Comparison of ENCODE assay signal across 9 mouse cellular contexts in the genomic region with DNA sequence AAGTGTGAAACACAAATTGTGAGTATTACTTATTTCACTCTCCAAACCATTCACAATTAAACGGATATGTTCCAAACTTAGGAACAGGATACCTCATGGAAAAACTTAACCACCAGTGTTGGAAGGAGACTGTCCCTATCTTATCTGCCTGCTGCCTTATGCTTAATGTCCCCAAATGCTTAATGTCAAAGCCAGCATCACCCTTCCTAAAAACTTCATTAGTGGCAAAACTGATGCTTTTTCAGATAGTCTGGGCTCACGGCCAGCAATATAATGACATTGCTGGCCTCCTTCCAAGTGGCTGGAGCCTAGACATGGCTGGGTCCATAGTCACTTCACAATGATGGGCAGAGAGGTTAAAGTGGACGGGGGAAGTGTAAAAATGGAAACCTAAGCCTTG. TPM values are rescaled to one million over a fixed set of nuclear protein-coding genes. Genes with fewer than 3 reads are reported as not detected.
A peak's percentile ranks its signal among the peaks of the same experiment; 100 is the strongest.
DNase-seq lines count a peak whose midpoint lies in the region; ATAC-seq lines count a peak whose summit lies in the region.
"Had no signal": no experiment of that assay in that cellular context is flagged by ENCODE, and none has a peak within 500 bp of the region (broad histone marks: within the 10 kb centered on the region; RNA-seq: fewer than 3 reads in every experiment).

No protein-coding gene starts in this region.

- no peak overlapping the region for H3K9ac ChIP-seq in hindbrain, embryonic 14.5 days
- H3K9ac ChIP-seq in hindbrain, embryonic 11.5 days (ENCODE audit: low read depth, low read length): no peak overlapping the region
- no peak overlapping the region for H3K9ac ChIP-seq in lung, embryonic 16.5 days (ENCODE audit: low read length)
- H3K9ac ChIP-seq: liver, embryonic 13.5 days had no signal

- no peak overlapping the region for H3K4me3 ChIP-seq in hindbrain, embryonic 14.5 days (replicated peaks; ENCODE audit: low read length)
- no peak overlapping the region for H3K4me3 ChIP-seq in hindbrain, embryonic 11.5 days (ENCODE audit: low read depth, low read length)
- H3K4me3 ChIP-seq in lung, embryonic 16.5 days (ENCODE audit: low read length): no peak overlapping the region
- H3K4me3 ChIP-seq: liver, embryonic 13.5 days had no signal

- intact Hi-C loops in heart, postnatal 14 days (cut with DNase I): loop anchor here (5.0 kb wide), 1 partner anchor 41 kb away; no protein-coding TSS in a partner anchor

- no peaks in the 10 kb centered on the region for H3K9me3 ChIP-seq in hindbrain, embryonic 14.5 days (ENCODE audit: control insufficient read depth, low read length)
- no peaks in the 10 kb centered on the region for H3K9me3 ChIP-seq in hindbrain, embryonic 11.5 days (ENCODE audit: control insufficient read depth, low read length)
- H3K9me3 ChIP-seq in lung, embryonic 16.5 days (ENCODE audit: control insufficient read depth, low read length): no peaks in the 10 kb centered on the region
- H3K9me3 ChIP-seq: liver, embryonic 13.5 days had no signal

- H3K36me3 ChIP-seq in hindbrain, embryonic 14.5 days (replicated peaks; ENCODE audit: control insufficient read depth, insufficient read depth): no peaks in the 10 kb centered on the region
- no peaks in the 10 kb centered on the region for H3K36me3 ChIP-seq in hindbrain, embryonic 11.5 days (ENCODE audit: control insufficient read depth, insufficient read depth, low read length)
- no peaks in the 10 kb centered on the region for H3K36me3 ChIP-seq in lung, embryonic 16.5 days (ENCODE audit: control insufficient read depth, insufficient read depth, low read length)
- H3K36me3 ChIP-seq: liver, embryonic 13.5 days had no signal

- H3K27me3 ChIP-seq in hindbrain, embryonic 14.5 days (ENCODE audit: control insufficient read depth, insufficient read depth, low read length): no peaks in the 10 kb centered on the region
- no peaks in the 10 kb centered on the region for H3K27me3 ChIP-seq in hindbrain, embryonic 11.5 days (ENCODE audit: control insufficient read depth, insufficient read depth, low read length)
- no peaks in the 10 kb centered on the region for H3K27me3 ChIP-seq in lung, embryonic 16.5 days (ENCODE audit: control insufficient read depth, insufficient read depth, low read depth, low read length)
- H3K27me3 ChIP-seq: liver, embryonic 13.5 days had no signal

- peaks cover 3% of the 10 kb centered on the region; the same call in 1 of the 2 replicates for H3K4me1 ChIP-seq in hindbrain, embryonic 14.5 days (replicated peaks; ENCODE audit: control insufficient read depth, insufficient read depth, low read length)
- no peaks in the 10 kb centered on the region for H3K4me1 ChIP-seq in hindbrain, embryonic 11.5 days (replicated peaks; ENCODE audit: control insufficient read depth, insufficient read depth, low read length)
- H3K4me1 ChIP-seq in lung, embryonic 16.5 days (replicated peaks; ENCODE audit: control insufficient read depth, insufficient read depth, low read length): peaks cover 14% of the 10 kb centered on the region
- H3K4me1 ChIP-seq: liver, embryonic 13.5 days had no signal

- H3K27ac ChIP-seq in hindbrain, embryonic 14.5 days: no peak overlapping the region
- H3K27ac ChIP-seq in hindbrain, embryonic 11.5 days (ENCODE audit: low read depth, low read length): no peak overlapping the region
- peak overlapping the region; percentile 36; the same call in 1 of the 2 replicates for H3K27ac ChIP-seq in lung, embryonic 16.5 days (ENCODE audit: low read length)
- H3K27ac ChIP-seq: liver, embryonic 13.5 days had no signal

- WGBS in hindbrain, embryonic 14.5 days: 58% methylated on average over 3 of the region's 3 CpGs
- 85% methylated on average over 3 of the region's 3 CpGs for WGBS in hindbrain, embryonic 11.5 days
- 17% methylated on average over 3 of the region's 3 CpGs for WGBS in lung, embryonic 16.5 days

- DNase-seq in hindbrain, embryonic 14.5 days (ENCODE audit: low spot score): peak; percentile 68
- DNase-seq in hindbrain, embryonic 11.5 days (ENCODE audit: low spot score): no peak
- peak; percentile 35 for DNase-seq in cerebellum, adult 11-12 months
- peak; percentile 63 to 66 for DNase-seq in heart, postnatal 14 days
- no peak for DNase-seq in natural killer cell, adult 2 months (ENCODE audit: low spot score in 2 of 2)
- DNase-seq in ovary, postnatal 36 days (ENCODE audit: low spot score): no peak
- no peak for DNase-seq in spleen, adult 12 weeks (ENCODE audit: low spot score)
- DNase-seq: liver, embryonic 13.5 days had no signal

- H3K4me2 ChIP-seq in hindbrain, embryonic 14.5 days (replicated peaks): no peak overlapping the region
- no peak overlapping the region for H3K4me2 ChIP-seq in hindbrain, embryonic 11.5 days (replicated peaks; ENCODE audit: low read depth, low read length)
- H3K4me2 ChIP-seq in lung, embryonic 16.5 days (ENCODE audit: low read depth, low read length): no peak overlapping the region
- H3K4me2 ChIP-seq: liver, embryonic 13.5 days had no signal

- peak; percentile 50; the same call in 1 of the 2 replicates for ATAC-seq in hindbrain, embryonic 14.5 days (ENCODE audit: low FRiP score)
- ATAC-seq in hindbrain, embryonic 11.5 days (ENCODE audit: low FRiP score): no peak
- ATAC-seq in lung, embryonic 16.5 days (ENCODE audit: low read depth): peak; percentile 90

RNA-seq across cellular contexts. Expression of a gene that starts 46.1 kb away (rescaled TPM):
- polyA plus RNA-seq in hindbrain, embryonic 14.5 days (2014; fragmentation: Nextera tagmentation; extraction: Ambion mirVana): 7.1 and 7.2 TPM in 2 replicates
- 11.7 and 12.2 TPM in 2 replicates for polyA plus RNA-seq in hindbrain, embryonic 11.5 days (2014; fragmentation: Nextera tagmentation; extraction: Ambion mirVana)
- total RNA-seq in heart, postnatal 14 days (2021): 1 to 10 TPM; 1.6 to 2.1 TPM
- 8.6 and 9.1 TPM in 2 replicates for polyA plus RNA-seq in lung, embryonic 16.5 days (2015; fragmentation: Nextera tagmentation; extraction: Ambion mirVana)

RNA-seq across cellular contexts. Expression of a gene that starts 50.6 kb away (rescaled TPM):
- 15.8 and 16.1 TPM in 2 replicates for polyA plus RNA-seq in hindbrain, embryonic 14.5 days (2014; fragmentation: Nextera tagmentation; extraction: Ambion mirVana)
- polyA plus RNA-seq in hindbrain, embryonic 11.5 days (2014; fragmentation: Nextera tagmentation; extraction: Ambion mirVana): 5.0 and 6.6 TPM in 2 replicates
- total RNA-seq in heart, postnatal 14 days (2021): 10 to 100 TPM; 16.2 to 19.3 TPM
- 2.7 and 3.0 TPM in 2 replicates for polyA plus RNA-seq in lung, embryonic 16.5 days (2015; fragmentation: Nextera tagmentation; extraction: Ambion mirVana)

Comparison
In these comparisons a context has a peak if more than half of its experiments do, and no peak if none do; other contexts are left out.
1. DNase-seq: peak in hindbrain, embryonic 14.5 days (single experiment), cerebellum, adult 11-12 months (single experiment) and heart, postnatal 14 days (2 of 2); none in hindbrain, embryonic 11.5 days (single experiment), natural killer cell, adult 2 months (0 of 2), ovary, postnatal 36 days (single experiment) and spleen, adult 12 weeks (single experiment).